Mouse (Mus musculus): ENCODE results near the gene Zfp697. TPM values are rescaled to one million over a fixed set of nuclear protein-coding genes. Genes with fewer than 3 reads are reported as not detected.
"Not testable (repeated sequence)": the region's sequence is repeated elsewhere in the genome, so short reads cannot be mapped to it uniquely, and the experiment has no call there.

Gene Zfp697
- total RNA-seq, 2 experiments from 2014 or later, result 0.37 to 0.46 TPM

DNA sequence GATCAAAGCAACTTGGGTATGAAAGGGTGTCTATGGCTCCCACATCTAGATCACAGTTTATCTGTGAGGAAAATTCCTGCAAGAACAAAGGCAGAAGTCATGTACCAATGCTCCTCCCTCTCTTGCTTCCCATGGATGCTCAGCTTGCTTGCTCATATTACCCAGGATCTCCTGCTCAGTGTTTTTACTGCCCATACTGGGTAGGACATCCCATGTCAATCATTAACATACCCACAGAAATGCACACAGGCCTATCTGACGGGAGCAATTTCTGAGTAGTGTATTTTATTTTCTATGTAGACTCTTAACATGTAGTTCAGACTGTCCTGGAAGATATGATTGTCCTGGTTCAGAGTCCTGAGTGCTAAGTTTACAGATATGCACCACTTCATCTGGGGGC is 88.8 kb downstream of the Zfp697 start:
- intact Hi-C loops (cut with DNase I); DNase-seq: not testable (repeated sequence)

- intact Hi-C loops (cut with DNase I); DNase-seq: not testable (repeated sequence)
Observed at GRCm38 (mm10) chr3:98471499-98471898, 89.2 kb downstream of the Zfp697 start.

GRCm38 (mm10) chr3:98494184-98494583 is 111.9 kb downstream of the Zfp697 start:
- DNase-seq; intact Hi-C loops (cut with DNase I): not testable (repeated sequence)

- DNase-seq; intact Hi-C loops (cut with DNase I): not testable (repeated sequence)
Observed at GRCm38 (mm10) chr3:98495055-98495454, 112.8 kb downstream of the Zfp697 start.

- DNase-seq; intact Hi-C loops (cut with DNase I): not testable (repeated sequence)
Observed at GRCm38 (mm10) chr3:98496762-98497161, 114.5 kb downstream of the Zfp697 start.

GRCm38 (mm10) chr3:98497401-98497800 is 115.1 kb downstream of the Zfp697 start:
- intact Hi-C loops (cut with DNase I), result not testable (repeated sequence)

DNA sequence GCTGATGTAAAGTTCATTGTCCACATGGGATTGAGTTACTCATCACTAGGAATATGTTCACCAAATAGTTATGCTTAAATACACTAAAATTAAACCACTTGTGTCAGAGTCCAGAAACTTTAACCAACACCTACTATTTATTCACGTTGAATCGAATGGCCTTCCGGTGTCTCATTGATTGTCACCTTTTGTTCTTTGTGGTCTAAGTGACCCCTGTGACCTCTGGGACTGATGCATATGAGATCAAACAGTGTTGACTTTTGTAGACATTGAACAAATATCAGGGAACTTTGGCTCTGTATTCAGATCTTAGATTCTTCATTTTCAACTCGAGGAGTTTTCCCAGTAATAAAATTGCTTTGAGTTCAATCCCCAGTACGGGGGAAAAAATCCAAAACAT is 125.0 kb downstream of the Zfp697 start:
- intact Hi-C loops (cut with DNase I); DNase-seq: not testable (repeated sequence)

More at GRCm38 (mm10) chr3:98497401-98497800, 115.1 kb downstream of the Zfp697 start:
- not testable (repeated sequence) for DNase-seq

- intact Hi-C loops (cut with DNase I), result not testable (repeated sequence)
Observed at GRCm38 (mm10) chr3:98510414-98510813, 128.2 kb downstream of the Zfp697 start, which contains the start of gene Hsd3b4. Gene Hsd3b4, minus strand, starts transcription at chr3:98510514.

DNA sequence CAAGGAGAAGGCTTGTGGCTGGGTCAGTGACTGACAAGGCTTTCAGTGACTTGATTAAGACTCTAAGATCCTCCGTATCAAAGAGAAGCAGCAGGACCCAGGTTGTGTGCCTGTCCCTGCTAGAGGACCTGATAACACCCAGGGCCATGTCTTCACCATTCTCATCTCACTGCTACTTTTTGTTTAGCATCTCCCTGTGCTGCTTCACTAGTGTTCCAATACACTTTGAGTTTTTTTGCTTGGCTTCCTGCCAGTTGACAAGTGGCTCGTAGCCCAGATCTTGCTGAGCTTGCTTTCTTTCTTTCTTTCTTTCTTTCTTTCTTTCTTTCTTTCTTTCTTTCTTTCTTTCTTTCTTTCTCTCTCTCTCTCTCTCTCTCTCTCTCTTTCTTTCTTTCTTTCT is 140.5 kb downstream of the Zfp697 start:
- DNase-seq; intact Hi-C loops (cut with DNase I): not testable (repeated sequence)

More at GRCm38 (mm10) chr3:98510414-98510813, 128.2 kb downstream of the Zfp697 start, which contains the start of gene Hsd3b4:
- DNase-seq, result not testable (repeated sequence)

GRCm38 (mm10) chr3:98524552-98524951 is 142.3 kb downstream of the Zfp697 start:
- intact Hi-C loops (cut with DNase I); DNase-seq: not testable (repeated sequence)

GRCm38 (mm10) chr3:98524978-98525377 is 142.7 kb downstream of the Zfp697 start:
- intact Hi-C loops (cut with DNase I); DNase-seq: not testable (repeated sequence)

DNA sequence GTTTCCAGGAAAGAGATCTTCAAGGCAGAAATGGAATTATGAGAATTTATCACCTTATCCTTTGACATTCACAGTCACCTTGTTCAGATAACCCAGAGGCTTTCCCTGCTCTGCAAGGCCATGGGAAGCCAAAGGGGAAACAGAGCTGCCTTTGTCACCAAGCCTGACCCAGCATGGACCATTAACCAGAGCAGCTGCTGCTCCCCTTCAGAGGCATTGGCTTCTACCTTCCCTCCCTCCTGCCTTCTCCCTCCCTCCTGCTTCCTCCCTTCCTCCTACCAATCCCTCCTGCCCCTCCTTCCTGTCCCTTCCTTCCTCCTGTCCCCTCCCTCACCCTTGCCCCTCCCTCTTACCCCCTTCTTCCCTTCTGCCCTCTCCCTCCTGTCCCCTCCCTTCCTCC is 165.4 kb downstream of the Zfp697 start:
- intact Hi-C loops (cut with DNase I); DNase-seq: not testable (repeated sequence)

GRCm38 (mm10) chr3:98548495-98548894 is 166.2 kb downstream of the Zfp697 start:
- intact Hi-C loops (cut with DNase I); DNase-seq: not testable (repeated sequence)

- DNase-seq; intact Hi-C loops (cut with DNase I): not testable (repeated sequence)
Observed at GRCm38 (mm10) chr3:98550215-98550614, 168.0 kb downstream of the Zfp697 start.

DNA sequence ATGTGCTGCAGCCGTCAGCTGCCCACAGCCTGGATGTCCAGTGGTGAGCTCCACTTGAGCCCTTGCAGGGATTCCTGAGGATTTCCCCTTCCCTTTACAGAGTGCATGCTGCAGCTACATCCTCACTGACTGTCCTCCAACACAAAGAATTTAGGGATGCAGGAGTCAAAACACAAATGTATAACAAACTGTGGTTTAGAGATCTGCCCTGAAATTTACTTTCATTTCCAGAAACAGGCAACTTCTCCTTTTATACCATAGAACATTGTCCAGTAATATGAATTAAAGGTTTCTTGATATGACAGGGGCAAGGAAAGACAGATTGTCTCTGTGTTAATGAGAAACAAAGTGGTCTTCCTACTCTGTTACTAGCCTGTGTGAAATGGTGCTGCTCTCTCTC is 168.6 kb downstream of the Zfp697 start:
- DNase-seq; intact Hi-C loops (cut with DNase I): not testable (repeated sequence)

GRCm38 (mm10) chr3:98560711-98561110 is 178.4 kb downstream of the Zfp697 start:
- intact Hi-C loops (cut with DNase I); DNase-seq: not testable (repeated sequence)

DNA sequence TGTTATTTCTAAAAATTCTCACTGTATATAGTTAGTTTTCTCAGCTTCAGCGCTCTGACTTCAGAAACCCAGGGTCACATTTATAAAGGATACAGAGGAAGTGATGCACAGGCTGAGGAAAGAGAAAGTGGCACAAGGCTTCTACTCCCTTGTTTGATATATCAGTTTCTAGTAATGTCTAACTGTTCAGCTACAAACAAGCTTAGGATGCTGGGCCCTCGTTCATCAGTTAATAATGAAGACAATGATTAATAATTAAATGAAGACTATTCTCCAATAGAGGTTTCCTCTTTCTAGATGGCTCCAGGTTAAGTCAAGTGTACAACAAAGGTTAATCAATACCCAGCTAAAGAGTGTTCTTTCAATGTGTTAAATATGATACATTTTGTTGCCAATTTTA is 181.6 kb downstream of the Zfp697 start:
- DNase-seq; intact Hi-C loops (cut with DNase I): not testable (repeated sequence)

- DNase-seq; intact Hi-C loops (cut with DNase I): not testable (repeated sequence)
Observed at GRCm38 (mm10) chr3:98564894-98565293, 182.6 kb downstream of the Zfp697 start.

GRCm38 (mm10) chr3:98567717-98568116 is 185.5 kb downstream of the Zfp697 start:
- not testable (repeated sequence) for DNase-seq

GRCm38 (mm10) chr3:98581024-98581423 is 198.8 kb downstream of the Zfp697 start:
- DNase-seq; intact Hi-C loops (cut with DNase I): not testable (repeated sequence)

More at GRCm38 (mm10) chr3:98567717-98568116, 185.5 kb downstream of the Zfp697 start:
- intact Hi-C loops (cut with DNase I), result not testable (repeated sequence)

DNA sequence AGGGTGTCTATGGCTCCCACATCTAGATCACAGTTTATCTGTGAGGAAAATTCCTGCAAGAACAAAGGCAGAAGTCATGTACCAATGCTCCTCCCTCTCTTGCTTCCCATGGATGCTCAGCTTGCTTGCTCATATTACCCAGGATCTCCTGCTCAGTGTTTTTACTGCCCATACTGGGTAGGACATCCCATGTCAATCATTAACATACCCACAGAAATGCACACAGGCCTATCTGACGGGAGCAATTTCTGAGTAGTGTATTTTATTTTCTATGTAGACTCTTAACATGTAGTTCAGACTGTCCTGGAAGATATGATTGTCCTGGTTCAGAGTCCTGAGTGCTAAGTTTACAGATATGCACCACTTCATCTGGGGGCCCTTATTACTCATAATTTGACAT is 199.9 kb downstream of the Zfp697 start:
- intact Hi-C loops (cut with DNase I), result not testable (repeated sequence)

DNA sequence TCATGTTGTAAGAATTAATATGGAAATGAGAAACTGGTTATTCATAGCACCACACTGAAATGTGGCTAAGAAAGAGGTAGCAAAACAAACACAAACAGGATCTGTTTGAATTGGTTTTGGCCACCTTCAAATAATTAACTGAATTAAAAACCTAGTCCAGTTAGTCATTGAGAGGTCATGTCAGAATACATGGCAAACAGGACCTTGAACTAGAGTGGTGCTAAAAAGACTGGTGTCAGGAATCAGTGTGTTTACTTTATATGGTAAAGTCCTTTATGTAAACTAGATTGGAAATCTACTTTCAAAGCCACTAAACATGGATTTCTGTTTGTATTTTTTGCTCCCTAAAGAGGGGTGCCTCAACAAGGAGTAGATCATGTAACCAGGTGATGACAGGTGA is 200.4 kb downstream of the Zfp697 start:
- intact Hi-C loops (cut with DNase I); DNase-seq: not testable (repeated sequence)

More for the DNA sequence above, 199.9 kb downstream of the Zfp697 start:
- DNase-seq, result not testable (repeated sequence)

All from gastrocnemius, postnatal 36 days (tissue).